Mouse (Mus musculus): ENCODE results near the gene Trappc6b.

- no peak for TF ChIP-seq GATA1 (IDR thresholded peaks at IDR 0.05; ENCODE audit: borderline replicate concordance, low read length)
- TF ChIP-seq FLI1 (IDR thresholded peaks at IDR 0.05; ENCODE audit: low read length): no peak
Observed at GRCm38 (mm10) chr12:59067095-59067494, 5.8 kb upstream of the Trappc6b start.

Data from megakaryocyte, embryonic 14.5 days (primary cell).